13 mouse cellular contexts compared by ENCODE assay signal in genomic region chr11:72393669-72394068, GRCm38 (mm10). TPM values are rescaled to one million over a fixed set of nuclear protein-coding genes. Genes with fewer than 3 reads are reported as not detected.
DNase-seq lines count a peak whose midpoint lies in the region; ATAC-seq lines count a peak whose summit lies in the region.
"Had no signal": no experiment of that assay in that cellular context is flagged by ENCODE, and none has a peak within 500 bp of the region (broad histone marks: within the 10 kb centered on the region; RNA-seq: fewer than 3 reads in every experiment).

No protein-coding gene starts in this region.

- H3K9me3 ChIP-seq in heart, embryonic 12.5 days (replicated peaks): no peaks in the 10 kb centered on the region
- H3K9me3 ChIP-seq in midbrain, embryonic 11.5 days (ENCODE audit: control insufficient read depth, low read length): no peaks in the 10 kb centered on the region
- H3K9me3 ChIP-seq in midbrain, embryonic 15.5 days: no peaks in the 10 kb centered on the region
- H3K9me3 ChIP-seq: midbrain, embryonic 10.5 days had no signal

- H3K4me3 ChIP-seq in heart, embryonic 12.5 days: no peak overlapping the region
- no peak overlapping the region for H3K4me3 ChIP-seq in midbrain, embryonic 11.5 days (ENCODE audit: low read depth, low read length)
- H3K4me3 ChIP-seq in midbrain, embryonic 15.5 days: no peak overlapping the region
- H3K4me3 ChIP-seq: midbrain, embryonic 10.5 days had no signal

- H3K36me3 ChIP-seq in heart, embryonic 12.5 days: peaks cover 78% of the 10 kb centered on the region
- H3K36me3 ChIP-seq in midbrain, embryonic 11.5 days (ENCODE audit: control insufficient read depth, insufficient read depth, low read length): no peaks in the 10 kb centered on the region
- no peaks in the 10 kb centered on the region for H3K36me3 ChIP-seq in midbrain, embryonic 15.5 days (replicated peaks)

- no peak for ATAC-seq in heart, embryonic 12.5 days (ENCODE audit: insufficient number of reproducible peaks, low FRiP score)
- no peak for ATAC-seq in midbrain, embryonic 11.5 days (ENCODE audit: low FRiP score)
- no peak for ATAC-seq in midbrain, embryonic 15.5 days (replicated peaks)
- ATAC-seq: hindbrain, embryonic 16.5 days had no signal

- no peak overlapping the region for H3K27ac ChIP-seq in heart, embryonic 12.5 days (ENCODE audit: poor library complexity, severe bottlenecking)
- H3K27ac ChIP-seq in midbrain, embryonic 11.5 days (ENCODE audit: low read depth, low read length): no peak overlapping the region
- no peak overlapping the region for H3K27ac ChIP-seq in midbrain, embryonic 15.5 days
- H3K27ac ChIP-seq: midbrain, embryonic 10.5 days had no signal

- no peak overlapping the region for H3K9ac ChIP-seq in heart, embryonic 12.5 days
- H3K9ac ChIP-seq in midbrain, embryonic 11.5 days (ENCODE audit: low read length): no peak overlapping the region
- no peak overlapping the region for H3K9ac ChIP-seq in midbrain, embryonic 15.5 days

- no peak overlapping the region for H3K4me2 ChIP-seq in heart, embryonic 12.5 days
- H3K4me2 ChIP-seq in midbrain, embryonic 11.5 days: no peak overlapping the region
- no peak overlapping the region for H3K4me2 ChIP-seq in midbrain, embryonic 15.5 days

- peaks cover 44% of the 10 kb centered on the region for H3K4me1 ChIP-seq in heart, embryonic 12.5 days (replicated peaks)
- no peaks in the 10 kb centered on the region for H3K4me1 ChIP-seq in midbrain, embryonic 11.5 days (ENCODE audit: control insufficient read depth, insufficient read depth, low read length)
- no peaks in the 10 kb centered on the region for H3K4me1 ChIP-seq in midbrain, embryonic 15.5 days
- H3K4me1 ChIP-seq: midbrain, embryonic 10.5 days had no signal

- peak; percentile 73 to 76 for DNase-seq in heart, adult 18-20 months
- peak; percentile 26 for DNase-seq in midbrain, embryonic 11.5 days (ENCODE audit: low spot score, missing footprints)
- DNase-seq in gastrocnemius, adult 8-10 months (ENCODE audit: low spot score in 2 of 2): peak; percentile 67 to 79
- peak; percentile 81 for DNase-seq in lung, postnatal 10 days
- no peak for DNase-seq in right cerebral cortex, adult 18-20 months
- no peak for DNase-seq in T-cell, adult 2 months (ENCODE audit: low spot score)
- DNase-seq: cerebellum, adult 11-12 months; thymus, adult 18-20 months had no signal

- WGBS in heart, embryonic 12.5 days: 66% methylated on average over 5 of the region's 5 CpGs
- 73% methylated on average over 5 of the region's 5 CpGs for WGBS in midbrain, embryonic 11.5 days
- 48% methylated on average over 5 of the region's 5 CpGs for WGBS in midbrain, embryonic 15.5 days

- no peaks in the 10 kb centered on the region for H3K27me3 ChIP-seq in heart, embryonic 12.5 days (replicated peaks)
- H3K27me3 ChIP-seq in midbrain, embryonic 11.5 days (ENCODE audit: control insufficient read depth, insufficient read depth, low read length): no peaks in the 10 kb centered on the region
- no peaks in the 10 kb centered on the region; the same call in 1 of the 2 replicates for H3K27me3 ChIP-seq in midbrain, embryonic 15.5 days (replicated peaks)

RNA-seq across cellular contexts. Expression of gene Smtnl2, which starts 17.8 kb away (rescaled TPM):
- total RNA-seq in heart, adult 18-20 months (2021): 10 to 100 TPM in 1 of 2 experiments, 1 to 10 TPM in 1; 9.4 to 11.3 TPM
- 191 and 194 TPM in 2 replicates for polyA plus RNA-seq in heart, embryonic 12.5 days (2016; fragmentation: Nextera tagmentation; extraction: Ambion mirVana)
- polyA plus RNA-seq in midbrain, embryonic 11.5 days (2014; fragmentation: Nextera tagmentation; extraction: Ambion mirVana): 3.7 and 4.1 TPM in 2 replicates
- 8.1 and 9.3 TPM in 2 replicates for polyA plus RNA-seq in midbrain, embryonic 15.5 days (2015; fragmentation: Nextera tagmentation; extraction: Ambion mirVana)
- total RNA-seq in gastrocnemius, adult 8-10 months (2022): 100 to 1,000 TPM; 270 to 439 (median 347) TPM

RNA-seq across cellular contexts. Expression of gene Tekt1, which starts 31.4 kb away (rescaled TPM):
- total RNA-seq in heart, adult 18-20 months (2021): under 1 TPM in 1 of 2 experiments, not detected in 1; 0.75 TPM
- 0.32 and 0.85 TPM in 2 replicates for polyA plus RNA-seq in heart, embryonic 12.5 days (2016; fragmentation: Nextera tagmentation; extraction: Ambion mirVana)
- 4.2 and 5.3 TPM in 2 replicates for polyA plus RNA-seq in midbrain, embryonic 11.5 days (2014; fragmentation: Nextera tagmentation; extraction: Ambion mirVana)
- 9.7 and 11.2 TPM in 2 replicates for polyA plus RNA-seq in midbrain, embryonic 15.5 days (2015; fragmentation: Nextera tagmentation; extraction: Ambion mirVana)
- 1 to 10 TPM in 3 of 4 experiments, under 1 TPM in 1; 0.92 to 3.3 (median 2.5) TPM for total RNA-seq in gastrocnemius, adult 8-10 months (2022)

RNA-seq across cellular contexts. Expression of gene Ggt6, which starts 41.7 kb away (rescaled TPM):
- not detected for total RNA-seq in heart, adult 18-20 months (2021)
- polyA plus RNA-seq in heart, embryonic 12.5 days (2016; fragmentation: Nextera tagmentation; extraction: Ambion mirVana): not detected in 2 replicates
- not detected in 2 replicates for polyA plus RNA-seq in midbrain, embryonic 11.5 days (2014; fragmentation: Nextera tagmentation; extraction: Ambion mirVana)
- polyA plus RNA-seq in midbrain, embryonic 15.5 days (2015; fragmentation: Nextera tagmentation; extraction: Ambion mirVana): not detected in 2 replicates
- total RNA-seq in gastrocnemius, adult 8-10 months (2022): 1 to 10 TPM; 1.9 to 5.4 (median 3.8) TPM
- total RNA-seq: left cerebral cortex, postnatal 10 days had no signal
- polyA plus RNA-seq: hindbrain, embryonic 16.5 days; midbrain, embryonic 10.5 days had no signal

RNA-seq across cellular contexts. Expression of gene Mybbp1a, which starts 47.5 kb away (rescaled TPM):
- 10 to 100 TPM; 43.1 to 47.5 TPM for total RNA-seq in heart, adult 18-20 months (2021)
- polyA plus RNA-seq in heart, embryonic 12.5 days (2016; fragmentation: Nextera tagmentation; extraction: Ambion mirVana): 99.5 and 106 TPM in 2 replicates
- polyA plus RNA-seq in midbrain, embryonic 11.5 days (2014; fragmentation: Nextera tagmentation; extraction: Ambion mirVana): 142 and 144 TPM in 2 replicates
- 67.5 and 69.4 TPM in 2 replicates for polyA plus RNA-seq in midbrain, embryonic 15.5 days (2015; fragmentation: Nextera tagmentation; extraction: Ambion mirVana)
- 10 to 100 TPM; 54.6 to 66.0 (median 57.1) TPM for total RNA-seq in gastrocnemius, adult 8-10 months (2022)

Comparison
In these comparisons a context has a peak if more than half of its experiments do, and no peak if none do; other contexts are left out.
1. DNase-seq: peak in heart, adult 18-20 months (2 of 2), midbrain, embryonic 11.5 days (single experiment), gastrocnemius, adult 8-10 months (2 of 2) and lung, postnatal 10 days (single experiment); none in right cerebral cortex, adult 18-20 months (single experiment) and T-cell, adult 2 months (single experiment).
2. RNA of gene Smtnl2, which starts 17.8 kb away (polyA plus RNA-seq): 191 to 194 TPM in heart, embryonic 12.5 days; 8.1 to 9.3 TPM in midbrain, embryonic 15.5 days and 3.7 to 4.1 TPM in midbrain, embryonic 11.5 days; every median in the first group is over 10 times any median in the second.